Mouse (Mus musculus): Measurements from ENCODE around the gene Cox5a.

DNA sequence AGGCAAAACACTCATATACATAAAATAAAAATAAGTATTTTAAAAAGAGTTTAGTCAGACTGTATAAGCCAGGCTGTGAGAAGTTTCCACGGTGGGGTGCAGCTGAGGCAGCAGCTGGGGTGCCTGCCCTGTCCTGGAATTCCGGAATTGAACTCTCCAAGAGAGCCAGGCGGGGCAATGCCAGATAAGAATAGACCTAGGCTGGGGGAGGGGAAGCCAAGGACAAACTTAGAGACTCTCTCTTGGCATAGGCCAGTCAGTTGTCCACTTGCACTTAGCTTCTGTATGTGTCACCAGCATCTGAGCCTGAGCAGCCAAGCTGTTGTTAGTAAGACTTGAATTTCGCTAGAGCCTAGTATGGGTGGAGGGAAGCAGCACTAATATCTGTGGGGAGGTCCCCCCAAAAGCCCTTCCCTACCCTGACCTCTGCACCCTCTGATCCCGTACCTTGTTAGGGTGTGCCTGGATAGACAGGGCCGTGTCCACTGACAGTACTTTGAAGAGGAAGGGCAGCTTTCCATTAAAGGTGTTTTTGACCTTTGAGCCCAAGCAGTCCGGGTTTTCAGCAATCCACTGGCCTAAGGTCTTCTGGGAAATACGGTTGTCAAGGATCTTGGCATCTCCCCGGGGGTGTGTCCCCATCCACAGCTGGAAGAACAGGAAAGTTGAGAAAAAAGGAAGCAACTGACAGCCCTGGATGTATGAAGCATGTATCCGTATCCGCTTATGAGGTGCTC, 29.2 kb downstream of the Cox5a start:
- TF ChIP-seq CTCF (IDR thresholded peaks at IDR 0.05; ENCODE audit: extremely low read depth, insufficient read length, insufficient replicate concordance, low read depth, low read length) (no peak), POLR2A (IDR thresholded peaks at IDR 0.05; ENCODE audit: low read depth, low read length) (no peak; the same call in 1 of the 2 replicates)

Data from small intestine, adult 2 months (tissue).